Mouse (Mus musculus) limb, embryonic 15.5 days (tissue): Measurements from ENCODE around the gene Ttpal. TPM values are rescaled to one million over a fixed set of nuclear protein-coding genes. Genes with fewer than 3 reads are reported as not detected.
"Not testable (repeated sequence)": the region's sequence is repeated elsewhere in the genome, so short reads cannot be mapped to it uniquely, and the experiment has no call there.

Source experiments
- ATAC-seq: fragments of 200-750 bp; cut with Nextera tagmentation; 2 replicates; pipeline ENCODE4 v1.8.0; 2017; ENCODE audit warnings: low read depth, moderate TSS enrichment; ENCODE audit not compliant: insufficient number of reproducible peaks, low FRiP score, low TSS enrichment
- H3K27ac ChIP-seq: fragments of 300-500 bp; sonication (generic); 2 replicates; pipeline ENCODE4 v1.5.1; 2015; ENCODE audit warnings: moderate library complexity, mild to moderate bottlenecking, inconsistent platforms
- H3K27me3 ChIP-seq: fragments of 300-500 bp; sonication (generic); 2 replicates; pipeline ENCODE4 v1.6.1; 2015; ENCODE audit warnings: inconsistent platforms
- H3K36me3 ChIP-seq: fragments of 300-500 bp; sonication (generic); 2 replicates; pipeline ENCODE4 v1.6.1; 2015; ENCODE audit warnings: inconsistent platforms
- H3K4me1 ChIP-seq: fragments of 300-500 bp; sonication (generic); 2 replicates; pipeline ENCODE4 v1.6.1; 2015; ENCODE audit warnings: inconsistent platforms
- H3K4me2 ChIP-seq: fragments of 300-500 bp; sonication (generic); 2 replicates; pipeline ENCODE4 v1.6.1; 2015; ENCODE audit warnings: mild to moderate bottlenecking, inconsistent platforms
- H3K4me3 ChIP-seq: fragments of 300-500 bp; sonication (generic); 2 replicates; pipeline ENCODE4 v1.5.1; 2015; ENCODE audit warnings: mild to moderate bottlenecking, inconsistent platforms
- H3K9ac ChIP-seq: fragments of 300-500 bp; sonication (generic); 2 replicates; pipeline ENCODE4 v1.6.1; 2015; ENCODE audit warnings: inconsistent platforms
- H3K9me3 ChIP-seq: fragments of 300-500 bp; sonication (generic); 2 replicates; pipeline ENCODE4 v1.6.1; 2016; ENCODE audit warnings: inconsistent platforms
- WGBS: fragments of 180-500 bp; shearing (Covaris S2); methylation state at CpG from one replicate; pipeline ENCODE4 v1.1.7; 2015; 5-methylcytosine and 5-hydroxymethylcytosine counted together
- polyA plus RNA-seq: library from polyadenylated mRNA; unstranded; fragments of >200 nt; fragmentation: Nextera tagmentation; extraction: Ambion mirVana; gene quantifications from 2 replicates; pipeline ENCODE4 v1.2.1, GENCODE M21; 2015

Ttpal gene
- polyA plus RNA-seq, 1 experiment from 2014 or later: 42.8 TPM

GRCm38 (mm10) chr2:163615401-163615800, 13.3 kb downstream of the Ttpal start:
- no peak; the same call in 1 of the 2 replicates for ATAC-seq
- WGBS: 87% methylated on average over 9 of the region's 9 CpGs
- no peaks in the 10 kb centered on the region for H3K27me3 ChIP-seq
- H3K9ac ChIP-seq: no peak overlapping the region
- H3K9me3 ChIP-seq: no peaks in the 10 kb centered on the region
- no peaks in the 10 kb centered on the region for H3K4me1 ChIP-seq
- H3K4me3 ChIP-seq: no peak overlapping the region
- no peak overlapping the region for H3K4me2 ChIP-seq
- H3K27ac ChIP-seq: no peak overlapping the region
- H3K36me3 ChIP-seq: peaks cover 94% of the 10 kb centered on the region

GRCm38 (mm10) chr2:163615906-163616651, 14.0 kb downstream of the Ttpal start:
- Histone ChIP-seq H3K36me3 (peaks cover 93% of the 10 kb centered on the region), H3K9ac (no peak overlapping the region), H3K4me2 (no peak overlapping the region), H3K27ac (no peak overlapping the region), H3K9me3 (no peaks in the 10 kb centered on the region), H3K27me3 (no peaks in the 10 kb centered on the region), H3K4me3 (no peak overlapping the region), H3K4me1 (no peaks in the 10 kb centered on the region)
- 89% methylated on average over 4 of the region's 4 CpGs for WGBS
- no peak for ATAC-seq

- Histone ChIP-seq H3K4me2 (no peak overlapping the region), H3K27me3 (no peaks in the 10 kb centered on the region), H3K27ac (no peak overlapping the region), H3K9me3 (no peaks in the 10 kb centered on the region), H3K4me3 (no peak overlapping the region), H3K9ac (no peak overlapping the region), H3K36me3 (peaks cover 92% of the 10 kb centered on the region), H3K4me1 (no peaks in the 10 kb centered on the region)
- no peak for ATAC-seq
- WGBS: 79% methylated on average over 3 of the region's 3 CpGs
These were observed 14.6 kb downstream of the Ttpal start for GRCm38 (mm10) chr2:163616652-163617227.

- no peak overlapping the region for H3K9ac ChIP-seq
- WGBS: 76% methylated on average over 3 of the region's 3 CpGs
- H3K36me3 ChIP-seq: peaks cover 90% of the 10 kb centered on the region
- H3K27ac ChIP-seq: no peak overlapping the region
- no peaks in the 10 kb centered on the region for H3K27me3 ChIP-seq
- ATAC-seq: no peak
- no peaks in the 10 kb centered on the region for H3K4me1 ChIP-seq
- H3K9me3 ChIP-seq: no peaks in the 10 kb centered on the region
- no peak overlapping the region for H3K4me3 ChIP-seq
- H3K4me2 ChIP-seq: no peak overlapping the region
These were observed 15.2 kb downstream of the Ttpal start for GRCm38 (mm10) chr2:163617232-163617863.

GRCm38 (mm10) chr2:163617874-163618273, 15.8 kb downstream of the Ttpal start:
- 92% methylated on average over 4 of the region's 4 CpGs for WGBS
- H3K4me2 ChIP-seq: no peak overlapping the region
- no peak overlapping the region for H3K4me3 ChIP-seq
- no peak overlapping the region for H3K27ac ChIP-seq
- no peaks in the 10 kb centered on the region for H3K4me1 ChIP-seq
- no peak for ATAC-seq
- no peaks in the 10 kb centered on the region for H3K27me3 ChIP-seq
- peaks cover 93% of the 10 kb centered on the region for H3K36me3 ChIP-seq
- no peaks in the 10 kb centered on the region for H3K9me3 ChIP-seq
- H3K9ac ChIP-seq: no peak overlapping the region

GRCm38 (mm10) chr2:163620451-163620850, 18.3 kb downstream of the Ttpal start:
- no peak for ATAC-seq
- H3K4me1 ChIP-seq: no peaks in the 10 kb centered on the region
- H3K4me2 ChIP-seq: no peak overlapping the region
- no peak overlapping the region for H3K9ac ChIP-seq
- no peak overlapping the region for H3K4me3 ChIP-seq
- H3K27ac ChIP-seq: peak overlapping the region; percentile 17; the same call in 1 of the 2 replicates
- H3K27me3 ChIP-seq: no peaks in the 10 kb centered on the region
- WGBS: 71% methylated on average over 8 of the region's 8 CpGs
- no peaks in the 10 kb centered on the region for H3K9me3 ChIP-seq
- H3K36me3 ChIP-seq: peaks cover 83% of the 10 kb centered on the region

- ATAC-seq, H3K27ac ChIP-seq, H3K4me2 ChIP-seq, H3K9me3 ChIP-seq, H3K4me1 ChIP-seq, H3K27me3 ChIP-seq, H3K9ac ChIP-seq, H3K4me3 ChIP-seq: not testable (repeated sequence)
- 92% methylated on average over 3 of the region's 3 CpGs for WGBS
- H3K36me3 ChIP-seq: peaks cover 83% of the 10 kb centered on the region
These were observed 19.3 kb downstream of the Ttpal start for GRCm38 (mm10) chr2:163621401-163621800.

- H3K9ac ChIP-seq: no peak overlapping the region
- no peak overlapping the region for H3K27ac ChIP-seq
- 96% methylated on average over 4 of the region's 4 CpGs for WGBS
- H3K9me3 ChIP-seq: no peaks in the 10 kb centered on the region
- no peak overlapping the region for H3K4me3 ChIP-seq
- no peaks in the 10 kb centered on the region for H3K4me1 ChIP-seq
- ATAC-seq: no peak
- peaks cover 72% of the 10 kb centered on the region for H3K36me3 ChIP-seq
- no peaks in the 10 kb centered on the region for H3K27me3 ChIP-seq
- no peak overlapping the region for H3K4me2 ChIP-seq
These were observed 29.1 kb downstream of the Ttpal start for GRCm38 (mm10) chr2:163631223-163631622.

- no peak for ATAC-seq
- Histone ChIP-seq H3K9me3 (no peaks in the 10 kb centered on the region), H3K36me3 (peaks cover 69% of the 10 kb centered on the region)
These were observed 29.6 kb downstream of the Ttpal start for GRCm38 (mm10) chr2:163631715-163632114.

GRCm38 (mm10) chr2:163634211-163634610, 32.1 kb downstream of the Ttpal start:
- Histone ChIP-seq H3K4me2 (no peak overlapping the region), H3K9ac (no peak overlapping the region), H3K4me1 (no peaks in the 10 kb centered on the region), H3K27me3 (no peaks in the 10 kb centered on the region), H3K4me3 (no peak overlapping the region), H3K27ac (no peak overlapping the region), H3K36me3 (peaks cover 46% of the 10 kb centered on the region), H3K9me3 (no peaks in the 10 kb centered on the region)
- WGBS: 88% methylated on average over 2 of the region's 2 CpGs
- no peak for ATAC-seq

More at GRCm38 (mm10) chr2:163631715-163632114, 29.6 kb downstream of the Ttpal start:
- Histone ChIP-seq H3K27ac (no peak overlapping the region), H3K9ac (no peak overlapping the region), H3K4me2 (no peak overlapping the region), H3K4me1 (no peaks in the 10 kb centered on the region), H3K27me3 (no peaks in the 10 kb centered on the region), H3K4me3 (no peak overlapping the region)
- WGBS: 99% methylated on average over 2 of the region's 2 CpGs

GRCm38 (mm10) chr2:163636057-163636456, 33.9 kb downstream of the Ttpal start:
- no peak for ATAC-seq
- Histone ChIP-seq H3K9me3 (no peaks in the 10 kb centered on the region), H3K9ac (no peak overlapping the region), H3K36me3 (peaks cover 32% of the 10 kb centered on the region), H3K27me3 (no peaks in the 10 kb centered on the region), H3K4me2 (no peak overlapping the region), H3K4me1 (no peaks in the 10 kb centered on the region), H3K4me3 (no peak overlapping the region), H3K27ac (no peak overlapping the region)
- WGBS: 89% methylated on average over 2 of the region's 2 CpGs

GRCm38 (mm10) chr2:163637655-163638266, 35.6 kb downstream of the Ttpal start:
- Histone ChIP-seq H3K27me3 (no peaks in the 10 kb centered on the region), H3K36me3 (peaks cover 22% of the 10 kb centered on the region), H3K4me2 (no peak overlapping the region), H3K27ac (no peak overlapping the region), H3K9ac (no peak overlapping the region), H3K4me1 (no peaks in the 10 kb centered on the region; the same call in 1 of the 2 replicates), H3K4me3 (no peak overlapping the region), H3K9me3 (no peaks in the 10 kb centered on the region)
- 52% methylated on average over 5 of the region's 5 CpGs for WGBS
- ATAC-seq: no peak
